Mouse (Mus musculus) lung, embryonic 14.5 days (tissue): ENCODE measurements around the gene Zfp661. TPM values are rescaled to one million over a fixed set of nuclear protein-coding genes. Genes with fewer than 3 reads are reported as not detected.
A peak's percentile ranks its signal among the peaks of the same experiment; 100 is the strongest.

Experiments used
- ATAC-seq: fragments of 200-750 bp; cut with Nextera tagmentation; 2 replicates; pipeline ENCODE4 v1.8.0; 2017; ENCODE audit warnings: mild to moderate bottlenecking, moderate TSS enrichment, moderate library complexity; ENCODE audit not compliant: insufficient read depth
- DNase-seq: peaks from one replicate; pipeline ENCODE4 v3.0.0-alpha.2; 2015
- H3K27ac ChIP-seq: fragments of 300-500 bp; sonication (generic); 2 replicates; pipeline ENCODE4 v1.5.1; 2014; ENCODE audit warnings: low read depth, mild to moderate bottlenecking, moderate library complexity
- H3K27me3 ChIP-seq: fragments of 300-500 bp; sonication (generic); 2 replicates; pipeline ENCODE4 v1.6.1; 2014; ENCODE audit warnings: low read length, control low read depth; ENCODE audit not compliant: insufficient read depth
- H3K36me3 ChIP-seq: fragments of 300-500 bp; sonication (generic); 2 replicates; pipeline ENCODE4 v1.6.1; 2014; ENCODE audit warnings: control low read depth; ENCODE audit not compliant: insufficient read depth
- H3K4me1 ChIP-seq: fragments of 300-500 bp; sonication (generic); 2 replicates; pipeline ENCODE4 v1.6.1; 2014; ENCODE audit warnings: antibody characterized with exemption, control low read depth; ENCODE audit not compliant: insufficient read depth
- H3K4me2 ChIP-seq: fragments of 300-500 bp; sonication (generic); 2 replicates; pipeline ENCODE4 v1.6.1; 2014; ENCODE audit warnings: mild to moderate bottlenecking
- H3K4me3 ChIP-seq: fragments of 300-500 bp; sonication (generic); 2 replicates; pipeline ENCODE4 v1.5.1; 2014; ENCODE audit warnings: low read depth, low read length
- H3K9ac ChIP-seq: fragments of 300-500 bp; sonication (generic); 2 replicates; pipeline ENCODE4 v1.6.1; 2014
- H3K9me3 ChIP-seq: fragments of 300-500 bp; sonication (generic); 2 replicates; pipeline ENCODE4 v1.6.1; 2016; ENCODE audit warnings: low read depth, low read length, control low read depth
- CTCF ChIP-seq: IDR thresholded peaks from 2 replicates; pipeline ENCODE4 v1.5.1; 2016; ENCODE audit warnings: antibody characterized with exemption, low read depth
- WGBS: fragments of 180-500 bp; shearing (Covaris S2); extraction: QIAGEN DNeasy Blood & Tissue Kit; methylation state at CpG from one replicate; pipeline ENCODE4 v1.1.7; 2014; 5-methylcytosine and 5-hydroxymethylcytosine counted together
- polyA plus RNA-seq: library from polyadenylated mRNA; unstranded; fragments of >200 nt; fragmentation: Nextera tagmentation; extraction: Ambion mirVana; gene quantifications from 2 replicates; pipeline ENCODE4 v1.2.1, GENCODE M21; 2014

Gene Zfp661
- polyA plus RNA-seq, 1 experiment from 2014 or later, result 4.9 TPM

- Histone ChIP-seq H3K9ac (no peak overlapping the region), H3K27ac (no peak overlapping the region), H3K36me3 (no peaks in the 10 kb centered on the region), H3K27me3 (peaks cover 38% of the 10 kb centered on the region), H3K4me3 (no peak overlapping the region), H3K9me3 (no peaks in the 10 kb centered on the region), H3K4me1 (no peaks in the 10 kb centered on the region), H3K4me2 (no peak overlapping the region)
- WGBS, result 52% methylated on average over 3 of the region's 3 CpGs
- no peak for ATAC-seq
- DNase-seq, result no peak
- TF ChIP-seq CTCF, result no peak
These were observed 49.3 kb downstream of the Zfp661 start for GRCm38 (mm10) chr2:127537548-127537947.

- DNase-seq, result no peak
- H3K4me3 ChIP-seq, result no peak overlapping the region
- H3K36me3 ChIP-seq, result no peaks in the 10 kb centered on the region
- no peaks in the 10 kb centered on the region for H3K4me1 ChIP-seq
- WGBS, result 69% methylated on average over 9 of the region's 9 CpGs
- TF ChIP-seq CTCF, result no peak
- H3K27me3 ChIP-seq, result peaks cover 18% of the 10 kb centered on the region
- no peak overlapping the region for H3K4me2 ChIP-seq
- no peak overlapping the region for H3K27ac ChIP-seq
- no peak for ATAC-seq
- H3K9me3 ChIP-seq, result no peaks in the 10 kb centered on the region
- H3K9ac ChIP-seq, result no peak overlapping the region
These were observed 51.5 kb downstream of the Zfp661 start for GRCm38 (mm10) chr2:127535363-127535762.

- Histone ChIP-seq H3K36me3 (no peaks in the 10 kb centered on the region), H3K27me3 (no peaks in the 10 kb centered on the region), H3K4me2 (no peak overlapping the region), H3K9ac (no peak overlapping the region), H3K4me3 (no peak overlapping the region), H3K4me1 (no peaks in the 10 kb centered on the region), H3K27ac (no peak overlapping the region), H3K9me3 (no peaks in the 10 kb centered on the region)
- DNase-seq (peak; percentile 88), ATAC-seq (no peak)
- no peak for TF ChIP-seq CTCF
- WGBS, result 9% methylated on average over 9 of the region's 9 CpGs
These were observed 54.5 kb downstream of the Zfp661 start for GRCm38 (mm10) chr2:127532379-127532778.

- Histone ChIP-seq H3K36me3 (no peaks in the 10 kb centered on the region), H3K4me1 (no peaks in the 10 kb centered on the region), H3K4me2 (no peak overlapping the region), H3K27me3 (no peaks in the 10 kb centered on the region), H3K27ac (no peak overlapping the region), H3K9me3 (no peaks in the 10 kb centered on the region), H3K9ac (no peak overlapping the region), H3K4me3 (no peak overlapping the region)
- 67% methylated on average over 2 of the region's 2 CpGs for WGBS
- TF ChIP-seq CTCF, result no peak
- no peak; the same call in 1 of the 2 replicates for ATAC-seq
- peak; percentile 45 for DNase-seq
These were observed 55.3 kb downstream of the Zfp661 start for GRCm38 (mm10) chr2:127531592-127531991.

- 69% methylated on average over 3 of the region's 3 CpGs for WGBS
- no peak for ATAC-seq
These were observed 56.5 kb downstream of the Zfp661 start for GRCm38 (mm10) chr2:127530418-127530817.

GRCm38 (mm10) chr2:127525004-127525775 lies 61.7 kb downstream of the Zfp661 start:
- no peak overlapping the region for H3K4me3 ChIP-seq
- 73% methylated on average over 3 of the region's 3 CpGs for WGBS

More at GRCm38 (mm10) chr2:127530418-127530817, 56.5 kb downstream of the Zfp661 start:
- no peaks in the 10 kb centered on the region for H3K9me3 ChIP-seq
- no peak for TF ChIP-seq CTCF
- H3K27me3 ChIP-seq, result no peaks in the 10 kb centered on the region
- H3K27ac ChIP-seq, result no peak overlapping the region
- no peak for DNase-seq
- no peaks in the 10 kb centered on the region for H3K4me1 ChIP-seq
- no peaks in the 10 kb centered on the region for H3K36me3 ChIP-seq
- H3K9ac ChIP-seq, result no peak overlapping the region
- H3K4me3 ChIP-seq, result no peak overlapping the region
- no peak overlapping the region for H3K4me2 ChIP-seq

More at GRCm38 (mm10) chr2:127525004-127525775, 61.7 kb downstream of the Zfp661 start:
- Histone ChIP-seq H3K36me3 (no peaks in the 10 kb centered on the region), H3K9me3 (no peaks in the 10 kb centered on the region), H3K4me1 (peaks cover 14% of the 10 kb centered on the region), H3K27ac (no peak overlapping the region), H3K9ac (no peak overlapping the region), H3K27me3 (no peaks in the 10 kb centered on the region), H3K4me2 (no peak overlapping the region)
- DNase-seq (no peak), ATAC-seq (no peak)
- TF ChIP-seq CTCF, result no peak

Other genes with a start within 250 kb of the Zfp661 start
- gene Astl, start 248.5 kb downstream of the Zfp661 start, polyA plus RNA-seq, result not detected in 2 replicates
- not detected in 2 replicates for gene Adra2b, start 223.9 kb downstream of the Zfp661 start, polyA plus RNA-seq
- 0.27 and 0.42 TPM in 2 replicates for gene Gpat2, start 161.9 kb downstream of the Zfp661 start, polyA plus RNA-seq
- 18.7 and 25.0 TPM in 2 replicates for gene Fahd2a, start 142.5 kb downstream of the Zfp661 start, polyA plus RNA-seq
- 8.1 and 8.5 TPM in 2 replicates for gene Kcnip3, start 65.0 kb downstream of the Zfp661 start, polyA plus RNA-seq
- gene Prom2, start 45.6 kb downstream of the Zfp661 start, polyA plus RNA-seq, result 1.6 and 1.8 TPM in 2 replicates
- 127 and 133 TPM in 2 replicates for gene Mrps5, start 128 bp upstream of the Zfp661 start, polyA plus RNA-seq
- gene Mal, start 69.6 kb upstream of the Zfp661 start, polyA plus RNA-seq, result 3.3 and 4.8 TPM in 2 replicates
- gene Mall, start 142.8 kb upstream of the Zfp661 start, polyA plus RNA-seq, result 2.3 and 3.5 TPM in 2 replicates
- 31.1 and 35.4 TPM in 2 replicates for gene Nphp1, start 201.8 kb upstream of the Zfp661 start, polyA plus RNA-seq
- 31.3 and 33.6 TPM in 2 replicates for gene Mtln, start 205.4 kb upstream of the Zfp661 start, polyA plus RNA-seq
- gene Bub1, start 244.8 kb upstream of the Zfp661 start, polyA plus RNA-seq, result 43.6 and 44.5 TPM in 2 replicates